Mouse (Mus musculus) left cerebral cortex, adult 9 months (tissue): ENCODE data around the gene Ears2.
"Not testable (repeated sequence)": the region's sequence is repeated elsewhere in the genome, so short reads cannot be mapped to it uniquely, and the experiment has no call there.

Experiments used
- DNase-seq, 2 experiments: peaks; one replicate each; pipeline ENCODE4 v3.0.0; 2022; ENCODE audit warnings: low spot score in 2 of 2

Ears2 gene

DNA sequence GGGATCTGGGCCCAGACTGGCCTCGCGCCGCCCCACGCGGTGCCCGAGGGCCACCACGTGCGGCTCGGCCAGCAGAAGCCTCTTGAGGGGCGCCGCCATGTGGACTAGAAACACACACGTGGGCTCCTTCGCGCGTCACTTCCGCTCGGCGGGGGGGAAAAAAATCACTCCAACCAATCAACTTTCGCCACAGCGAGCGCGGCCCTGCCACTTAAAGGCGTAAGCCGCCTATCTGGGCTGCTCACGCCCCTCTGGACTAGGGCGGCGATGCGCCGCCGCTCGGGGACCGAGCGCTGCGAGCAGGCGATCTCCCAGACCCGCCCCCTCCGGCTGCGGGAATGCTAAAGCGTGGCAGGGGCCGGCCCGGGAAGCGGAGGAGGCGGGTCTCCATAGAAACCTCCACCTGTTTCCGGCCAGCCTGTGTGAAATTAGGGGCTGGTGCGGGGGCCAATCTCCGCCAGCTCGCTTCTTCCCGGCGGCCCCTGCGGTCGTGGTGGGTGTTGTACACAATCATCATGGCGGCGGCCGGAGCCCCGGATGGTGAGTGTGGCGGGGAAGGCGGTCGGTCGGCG lies at the start of gene Ears2, which contains the start of gene Ubfd1:
Gene Ears2 (minus strand): TSS at position 319 of the 572 bp plus-strand sequence.
Gene Ubfd1 (plus strand): TSS at position 231 of the 572 bp plus-strand sequence.
- DNase-seq, result peak; percentile 93 to 97

DNA sequence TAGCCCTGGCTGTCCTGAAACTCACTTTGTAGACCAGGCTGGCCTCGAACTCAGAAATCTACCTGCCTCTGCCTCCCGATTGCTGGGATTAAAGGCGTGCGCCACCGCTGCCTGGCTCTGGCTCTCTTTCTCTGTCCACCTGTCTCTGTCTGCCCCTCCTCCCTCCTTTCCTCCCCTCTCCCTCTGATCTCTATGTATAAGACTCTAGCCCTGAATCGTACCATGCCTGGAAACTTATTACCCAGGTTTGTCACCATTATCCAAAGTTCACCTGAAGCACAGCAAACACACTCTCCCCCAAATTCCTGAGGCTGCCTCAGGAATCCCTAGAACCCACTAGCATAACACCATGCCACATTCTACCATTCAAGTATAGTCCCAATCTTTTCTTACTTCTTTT lies 41.1 kb upstream of the Ears2 start:
- no peak for DNase-seq

DNA sequence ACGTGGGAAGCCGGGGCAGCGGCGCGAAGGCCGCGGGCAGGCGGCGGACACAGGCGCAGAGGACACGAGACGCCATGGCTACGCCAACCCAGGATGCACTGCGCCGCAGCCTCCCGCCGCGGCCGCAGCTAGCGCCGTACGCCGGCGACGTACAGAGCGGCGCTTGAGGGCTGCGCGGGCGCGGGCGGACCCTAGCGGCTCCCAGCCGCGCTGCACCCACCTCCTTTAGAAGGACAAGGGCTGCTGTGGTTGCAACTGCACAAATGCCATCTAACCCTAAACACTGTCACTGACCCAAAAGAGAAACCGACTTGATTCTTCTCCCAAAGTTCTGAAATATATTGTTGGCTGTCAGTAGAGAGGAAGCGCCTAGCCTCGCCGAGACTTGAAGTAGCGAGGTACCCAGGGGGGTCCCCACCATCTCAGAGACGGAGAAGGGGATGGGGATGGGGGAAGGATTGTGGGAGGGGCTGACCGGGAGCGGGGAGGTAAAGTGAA lies 34.7 kb upstream of the Ears2 start, which contains the start of gene Ndufab1:
Gene Ndufab1 (minus strand): TSS at position 140 of the 498 bp plus-strand sequence.
- peak; percentile 66 to 85 for DNase-seq

DNA sequence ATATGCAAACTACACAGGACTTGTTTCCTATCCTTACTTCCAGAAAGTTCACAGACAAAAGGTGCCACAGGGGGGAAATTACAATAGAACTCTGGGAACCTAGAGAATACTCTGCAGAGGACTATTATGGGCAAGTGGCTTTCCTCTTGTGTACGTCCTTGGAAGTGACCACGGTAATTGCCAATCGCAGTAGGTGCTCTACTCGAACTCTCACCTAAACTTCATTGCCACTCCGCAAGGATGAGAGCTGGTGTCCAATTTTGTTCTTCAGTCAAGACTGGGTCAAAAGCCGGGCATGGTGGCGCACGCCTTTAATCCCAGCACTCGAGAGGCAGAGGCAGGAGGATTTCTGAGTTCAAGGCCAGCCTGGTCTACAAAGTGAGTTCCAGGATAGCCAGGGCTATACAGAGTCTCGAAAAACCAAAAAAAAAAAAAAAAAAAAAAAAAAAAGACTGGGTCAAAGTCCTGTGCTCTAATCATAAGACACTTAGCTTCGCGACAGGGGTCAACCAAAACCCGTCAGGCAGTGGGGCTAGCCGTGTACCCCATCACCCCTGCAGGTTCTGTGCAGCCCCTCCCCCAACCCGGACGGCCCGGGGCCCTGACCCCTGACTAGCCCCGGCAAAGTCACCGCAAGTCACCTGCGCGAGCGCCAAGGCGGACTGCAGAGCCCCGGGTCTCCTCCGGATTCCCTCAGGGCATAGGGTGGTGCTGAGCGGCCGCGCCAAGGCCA lies 34.1 kb upstream of the Ears2 start:
- not testable (repeated sequence) for DNase-seq

- peak in 1 of 2 experiments; percentile 30 for DNase-seq
Observed at GRCm38 (mm10) chr7:122099222-122099621, 32.2 kb upstream of the Ears2 start.

DNA sequence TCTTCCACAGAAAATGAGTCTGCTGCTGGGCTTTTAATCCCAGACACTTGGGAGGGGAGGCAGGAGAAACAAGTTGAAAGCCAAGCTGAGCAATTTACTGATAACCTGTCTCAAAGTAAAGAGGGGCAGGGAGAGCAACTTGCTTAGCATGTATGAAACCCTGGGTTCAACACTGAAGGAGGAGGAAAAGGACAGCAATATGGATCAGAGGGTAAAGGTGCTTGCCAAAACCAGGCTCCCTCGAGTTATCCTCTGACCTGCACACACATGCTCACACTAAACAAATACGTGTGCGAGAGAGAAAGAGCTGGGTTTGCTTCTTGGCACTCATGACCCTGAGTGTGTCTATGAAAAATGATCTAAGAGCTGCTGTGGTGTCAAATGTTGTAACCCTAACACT lies 30.9 kb upstream of the Ears2 start:
- DNase-seq, result no peak

DNA sequence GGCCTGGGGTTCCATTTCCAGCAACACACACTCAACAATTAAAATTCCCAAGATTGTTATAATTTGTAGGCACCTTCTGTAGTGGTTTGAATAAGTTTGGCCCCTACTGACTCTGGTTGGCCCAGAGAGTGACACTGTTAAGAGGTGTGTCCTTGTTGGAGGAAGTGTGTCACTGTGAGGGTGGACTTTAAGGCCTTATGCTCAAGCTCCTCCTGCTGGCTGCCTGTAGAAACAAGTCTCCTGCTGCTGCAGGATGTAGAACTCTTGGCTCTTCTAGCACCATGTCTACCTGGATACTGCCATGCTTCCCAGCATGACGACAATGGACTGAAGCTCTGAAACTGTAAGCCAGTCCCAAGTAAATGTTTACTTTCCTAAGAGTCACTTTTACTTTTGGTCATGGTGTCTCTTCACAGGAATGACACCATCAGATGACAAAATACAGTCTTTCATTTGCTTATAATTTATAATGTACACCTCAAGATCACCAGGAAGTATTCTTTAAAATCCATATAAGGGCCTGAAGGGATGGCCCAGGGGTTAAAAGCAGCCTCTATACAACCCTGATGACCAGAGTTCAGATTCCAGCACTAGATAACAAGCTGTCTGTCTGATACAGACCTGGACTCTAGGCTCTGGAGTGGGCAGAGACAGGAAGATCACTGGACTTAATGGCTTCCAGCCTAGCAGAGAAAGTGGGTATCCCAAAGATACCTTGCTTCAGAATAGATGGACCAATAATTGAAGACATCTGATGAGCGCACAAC lies 27.7 kb upstream of the Ears2 start:
- DNase-seq, result no peak

DNA sequence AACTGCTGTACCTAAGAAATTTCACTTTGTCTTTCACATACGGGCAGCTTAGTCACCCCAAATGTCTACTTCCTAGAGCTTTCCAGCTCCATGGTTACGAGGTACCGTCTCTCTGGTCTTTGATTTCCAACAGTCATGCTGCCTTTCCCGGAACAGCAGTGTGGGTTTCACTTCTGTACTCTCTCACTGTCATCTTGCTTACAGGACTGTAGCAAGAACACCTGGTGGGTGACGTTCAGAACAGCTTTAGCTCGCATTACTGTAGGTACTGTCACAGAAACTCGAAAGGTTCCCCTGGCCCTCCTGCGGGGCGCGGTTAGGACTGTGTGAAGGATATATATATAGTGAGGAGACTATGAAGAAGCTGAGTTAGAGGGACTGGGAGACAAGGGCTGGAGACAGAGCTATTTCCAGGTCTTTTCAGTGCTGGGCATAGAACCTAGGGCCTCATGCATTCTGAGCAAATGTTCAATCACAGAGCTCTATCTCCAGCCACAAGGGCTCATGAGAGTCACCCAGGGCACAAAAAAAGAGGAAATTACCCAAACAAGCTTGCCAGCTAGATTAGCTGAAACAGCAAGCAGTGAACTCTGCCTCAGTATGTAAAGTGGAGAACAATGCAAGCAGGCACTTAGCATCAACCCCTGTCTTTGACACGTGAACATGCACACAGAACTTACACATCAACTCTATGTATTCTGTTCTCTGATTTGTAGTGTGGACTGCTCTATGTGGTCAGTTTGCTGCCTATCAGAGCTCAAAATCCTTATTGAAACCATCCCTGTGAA lies 20.3 kb upstream of the Ears2 start:
- no peak for DNase-seq

GRCm38 (mm10) chr7:122081071-122081470 lies 14.0 kb upstream of the Ears2 start:
- DNase-seq, result no peak

GRCm38 (mm10) chr7:122079798-122080554 lies 12.9 kb upstream of the Ears2 start:
- DNase-seq, result no peak

GRCm38 (mm10) chr7:122074374-122074773 lies 7.3 kb upstream of the Ears2 start:
- no peak for DNase-seq

DNA sequence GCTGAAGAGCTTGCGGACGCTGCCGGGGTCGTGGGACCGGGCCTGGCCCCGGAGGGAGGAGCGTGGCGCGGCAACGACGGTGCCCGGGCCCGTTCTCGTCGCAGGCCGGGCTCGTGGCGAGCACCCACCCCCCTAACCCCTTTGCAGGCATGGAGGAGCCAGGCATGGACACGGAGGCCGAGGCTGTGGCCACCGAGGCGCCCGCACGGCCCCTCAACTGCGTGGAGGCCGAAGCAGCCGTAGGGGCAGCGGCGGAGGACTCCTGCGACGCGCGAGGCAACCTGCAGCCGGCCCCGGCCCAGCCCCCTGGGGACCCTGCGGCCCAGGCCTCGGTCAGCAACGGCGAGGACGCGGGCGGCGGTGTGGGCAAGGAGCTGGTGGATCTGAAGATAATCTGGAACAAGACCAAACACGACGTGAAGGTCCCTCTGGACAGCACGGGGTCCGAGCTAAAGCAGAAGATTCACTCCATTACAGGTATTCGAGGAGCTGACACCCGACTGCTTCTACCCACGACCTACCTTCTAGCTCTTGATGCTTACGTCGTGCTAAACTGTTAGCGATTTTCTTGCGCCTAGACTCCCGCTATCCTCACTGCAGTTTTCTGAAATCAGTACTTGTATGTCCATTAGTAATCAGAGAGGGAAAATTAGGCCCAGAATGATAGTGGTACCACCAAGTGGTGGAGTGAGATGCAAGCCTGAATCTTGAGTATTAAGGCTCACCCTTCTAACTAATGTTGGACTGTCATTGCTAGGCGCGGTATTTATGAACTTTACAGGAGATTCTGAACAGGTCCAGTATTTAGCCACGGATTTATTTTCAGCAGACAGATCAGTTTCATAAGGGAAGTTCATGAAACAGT lies 686 bp upstream of the Ears2 start:
- peak in 1 of 2 experiments; percentile 11 for DNase-seq

- peak; percentile 14 to 40 for DNase-seq
Observed at GRCm38 (mm10) chr7:122066102-122066944, 740 bp downstream of the Ears2 start.

- DNase-seq, result no peak
Observed at GRCm38 (mm10) chr7:122065656-122066055, 1.4 kb downstream of the Ears2 start.

DNA sequence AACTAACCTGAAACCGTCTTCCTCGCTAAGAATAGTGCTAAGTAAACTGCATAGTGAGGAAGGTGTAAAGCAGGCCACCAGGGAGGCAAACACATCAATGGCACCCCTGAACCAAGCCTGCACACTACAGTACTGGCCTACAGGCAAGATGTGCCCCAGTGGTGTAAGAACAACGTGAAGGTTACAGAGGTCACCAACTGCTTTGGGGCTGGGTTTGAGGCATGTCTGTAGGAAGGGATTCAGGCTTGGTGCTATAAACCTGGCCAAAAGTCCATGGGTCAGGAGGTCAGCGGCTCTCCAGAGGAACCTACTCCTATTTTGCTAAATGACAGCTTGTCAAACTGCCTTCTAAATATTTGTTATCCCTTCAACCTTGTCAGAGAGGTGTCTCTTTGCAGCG lies 10.4 kb downstream of the Ears2 start:
- no peak for DNase-seq

- no peak for DNase-seq
Observed at GRCm38 (mm10) chr7:122050834-122051233, 16.2 kb downstream of the Ears2 start.

DNA sequence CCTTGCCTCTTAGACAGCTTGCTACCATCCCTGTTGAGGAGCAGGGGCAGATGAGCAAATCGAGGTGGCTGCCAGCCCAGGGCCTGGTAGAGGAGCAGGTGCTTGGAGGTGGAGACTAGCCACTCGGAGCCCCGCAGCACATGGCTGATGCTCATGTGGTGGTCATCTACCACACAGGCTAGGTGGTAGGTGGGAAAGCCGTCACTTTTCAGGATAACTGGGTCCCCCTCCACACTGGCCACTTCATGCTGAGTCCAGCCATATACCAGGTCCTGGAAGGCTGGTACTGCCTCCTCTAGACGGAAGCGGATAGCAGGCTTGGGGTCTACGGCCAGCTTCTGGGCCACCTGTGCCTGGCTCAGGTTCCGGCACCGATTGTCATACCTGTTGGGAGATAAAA lies 18.9 kb downstream of the Ears2 start:
- no peak for DNase-seq

DNA sequence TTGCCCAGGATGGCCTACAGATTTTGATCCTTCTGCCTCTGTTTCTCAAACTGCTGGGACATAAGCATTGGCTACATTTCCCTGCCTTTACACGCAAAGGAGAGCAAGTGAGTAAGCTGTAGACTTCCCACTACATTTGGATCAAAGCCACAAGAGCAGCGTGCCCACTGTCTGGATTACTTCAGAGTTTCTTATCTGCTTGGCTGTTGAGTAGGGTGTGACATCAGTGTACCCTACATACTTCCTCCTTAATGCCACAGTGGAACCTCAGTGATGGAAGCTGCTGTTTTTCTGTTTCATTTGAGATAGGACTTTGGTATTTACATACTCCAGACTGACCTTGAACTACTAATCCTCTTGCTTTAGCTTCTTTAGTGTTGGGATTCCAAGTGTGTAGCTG lies 20.2 kb downstream of the Ears2 start:
- peak in 1 of 2 experiments; percentile 10 for DNase-seq

DNA sequence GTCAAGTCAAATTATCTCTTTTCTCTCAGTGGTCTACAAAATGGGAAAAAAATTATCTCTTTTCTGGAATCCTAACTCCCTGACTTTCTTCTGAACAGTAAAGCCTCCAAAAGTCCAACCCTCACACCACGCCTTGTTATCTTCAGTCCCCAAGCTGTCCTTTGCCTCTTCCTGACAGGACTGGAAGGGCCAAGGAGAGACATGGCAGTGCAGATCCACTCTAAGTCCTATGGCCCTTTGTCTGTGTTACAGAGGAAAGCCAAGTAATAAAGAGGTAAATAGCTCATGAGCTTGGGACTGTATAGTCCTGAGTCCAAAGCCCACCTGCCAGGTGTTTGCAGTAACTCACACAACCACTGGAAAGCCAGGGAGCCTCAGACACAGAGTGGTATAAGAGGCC lies 21.4 kb downstream of the Ears2 start:
- no peak for DNase-seq
